Mouse (Mus musculus) embryonic facial prominence, embryonic 11.5 days (tissue): Measurements from ENCODE around the gene Gfod2. TPM values are rescaled to one million over a fixed set of nuclear protein-coding genes. Genes with fewer than 3 reads are reported as not detected.

Experiments
- ATAC-seq: fragments of 200-750 bp; cut with Nextera tagmentation; replicated peaks from 2 replicates; pipeline ENCODE4 v1.8.0; 2017; ENCODE audit warnings: low read depth; ENCODE audit not compliant: insufficient number of reproducible peaks, low FRiP score, low TSS enrichment
- DNase-seq: peaks from one replicate; pipeline ENCODE4 v3.0.0-alpha.2; 2015; ENCODE audit warnings: low spot score
- H3K27ac ChIP-seq: fragments of 300-500 bp; sonication (generic); replicated peaks from 2 replicates; pipeline ENCODE4 v1.5.1; 2014; ENCODE audit warnings: mild to moderate bottlenecking, low read depth, low read length, control low read depth
- H3K27me3 ChIP-seq: fragments of 300-500 bp; sonication (generic); 2 replicates; pipeline ENCODE4 v1.6.1; 2014; ENCODE audit warnings: mild to moderate bottlenecking, low read length, moderate library complexity, mixed read lengths; ENCODE audit not compliant: control insufficient read depth, insufficient read depth
- H3K36me3 ChIP-seq: fragments of 300-500 bp; sonication (generic); replicated peaks from 2 replicates; pipeline ENCODE4 v1.6.1; 2014; ENCODE audit warnings: low read depth, mild to moderate bottlenecking, low read length, moderate library complexity, mixed read lengths; ENCODE audit not compliant: control insufficient read depth, insufficient read depth
- H3K4me1 ChIP-seq: fragments of 300-500 bp; sonication (generic); 2 replicates; pipeline ENCODE4 v1.6.1; 2014; ENCODE audit warnings: low read length, mixed read lengths; ENCODE audit not compliant: control insufficient read depth, insufficient read depth
- H3K4me2 ChIP-seq: fragments of 300-500 bp; sonication (generic); 2 replicates; pipeline ENCODE4 v1.6.1; 2014; ENCODE audit warnings: low read depth, mild to moderate bottlenecking, control low read depth, low read length, moderate library complexity
- H3K4me3 ChIP-seq: fragments of 300-500 bp; sonication (generic); 2 replicates; pipeline ENCODE4 v1.5.1; 2014; ENCODE audit warnings: low read depth, low read length, control low read depth
- H3K9ac ChIP-seq: fragments of 300-500 bp; sonication (generic); replicated peaks from 2 replicates; pipeline ENCODE4 v1.6.1; 2014; ENCODE audit warnings: mild to moderate bottlenecking, control low read depth, low read length
- H3K9me3 ChIP-seq: fragments of 300-500 bp; sonication (generic); replicated peaks from 2 replicates; pipeline ENCODE4 v1.6.1; 2016; ENCODE audit warnings: mild to moderate bottlenecking, low read length, inconsistent platforms, mixed read lengths; ENCODE audit not compliant: control insufficient read depth
- WGBS: fragments of 180-500 bp; shearing (Covaris S2); extraction: QIAGEN DNeasy Blood & Tissue Kit; methylation state at CpG from one replicate; pipeline ENCODE4 v1.1.7; 2014; 5-methylcytosine and 5-hydroxymethylcytosine counted together
- polyA plus RNA-seq: library from polyadenylated mRNA; unstranded; fragments of >200 nt; fragmentation: Nextera tagmentation; extraction: Ambion mirVana; gene quantifications from 2 replicates; pipeline ENCODE4 v1.2.1, GENCODE M21; 2014

The Gfod2 gene
- polyA plus RNA-seq = 24.5 and 26.6 TPM in 2 replicates

DNA sequence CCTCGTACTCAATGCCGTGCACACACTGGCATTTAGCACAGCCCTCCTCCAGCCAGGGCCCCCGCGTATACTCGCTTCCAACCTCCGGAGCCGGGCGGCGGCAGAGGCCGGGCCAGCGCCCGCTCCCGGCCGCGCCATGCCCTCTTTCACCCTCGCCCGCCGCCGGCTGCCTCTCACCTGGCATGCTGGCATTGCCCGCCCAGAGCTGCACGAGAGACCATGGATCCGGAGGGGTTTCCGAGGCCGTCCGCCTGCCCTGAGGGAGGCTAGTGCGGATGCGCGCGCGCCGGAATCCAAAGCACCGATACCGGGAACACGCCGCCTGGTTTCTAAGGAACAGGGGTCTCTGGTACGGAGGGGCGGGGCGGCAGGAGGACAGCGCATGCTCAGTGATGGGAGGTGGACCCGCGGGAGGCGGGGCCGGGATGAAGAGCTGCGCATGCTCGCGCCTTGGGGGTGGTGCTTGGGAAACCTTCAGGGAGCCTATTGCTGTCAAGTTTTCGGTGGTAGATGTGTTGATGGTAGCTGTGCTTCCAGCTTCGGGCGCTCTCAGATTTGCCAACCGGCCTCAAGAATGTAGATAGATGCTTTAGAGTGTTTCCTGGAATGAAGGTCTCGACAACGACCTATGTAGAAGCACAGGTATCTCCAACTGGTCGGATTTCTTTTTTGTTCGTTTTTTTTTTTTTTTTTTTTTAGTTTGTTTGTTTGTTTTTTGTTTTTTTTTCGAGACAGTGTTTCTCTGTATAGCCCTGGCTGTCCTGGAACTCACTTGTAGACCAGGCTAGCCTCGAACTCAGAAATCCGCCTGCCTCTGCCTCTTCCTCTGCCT lies at the start of gene Gfod2:
Gene Gfod2 (minus strand): TSS at position 388 of the 832 bp plus-strand sequence.
- peak; percentile 96 for ATAC-seq
- peak within 1 kb of the TSS; percentile 96 for H3K4me3 ChIP-seq
- WGBS = 3% methylated on average over 57 of the region's 57 CpGs
- H3K4me2 ChIP-seq = peak within 1 kb of the TSS; percentile 52
- no peaks in the 10 kb centered on the region for H3K27me3 ChIP-seq
- H3K27ac ChIP-seq = peak within 1 kb of the TSS; percentile 70
- peak within 1 kb of the TSS; percentile 88 for H3K9ac ChIP-seq
- no peaks in the 10 kb centered on the region for H3K9me3 ChIP-seq
- peak; percentile 97 for DNase-seq
- peaks cover 3% of the 10 kb centered on the region; the same call in 1 of the 2 replicates for H3K4me1 ChIP-seq
- H3K36me3 ChIP-seq = no peaks in the 10 kb centered on the region

DNA sequence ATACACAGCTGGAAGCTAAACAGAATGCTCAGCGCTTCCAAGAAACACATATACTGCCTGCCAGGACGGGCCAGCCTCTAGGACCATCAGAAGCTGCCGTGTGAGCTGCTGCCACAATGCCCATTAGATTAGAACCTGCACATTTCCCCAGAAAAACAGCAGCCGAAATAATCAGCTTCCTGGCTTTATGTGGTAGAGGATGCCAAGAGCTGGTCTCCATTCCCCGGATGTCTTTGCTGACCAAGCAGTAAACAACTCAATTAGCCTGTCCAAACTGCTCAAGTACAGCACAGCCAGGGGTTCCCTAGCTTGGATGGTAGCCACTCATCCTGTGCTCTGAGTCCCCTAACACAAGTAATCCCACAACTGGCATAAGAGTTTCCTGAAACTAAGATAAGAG lies 49.3 kb upstream of the Gfod2 start:
- Histone ChIP-seq H3K27ac (no peak overlapping the region), H3K9me3 (no peaks in the 10 kb centered on the region), H3K27me3 (no peaks in the 10 kb centered on the region), H3K4me1 (no peaks in the 10 kb centered on the region), H3K36me3 (no peaks in the 10 kb centered on the region), H3K9ac (no peak overlapping the region), H3K4me3 (no peak overlapping the region), H3K4me2 (no peak overlapping the region)
- 93% methylated on average over 5 of the region's 5 CpGs for WGBS
- no peak for DNase-seq
- no peak for ATAC-seq

DNA sequence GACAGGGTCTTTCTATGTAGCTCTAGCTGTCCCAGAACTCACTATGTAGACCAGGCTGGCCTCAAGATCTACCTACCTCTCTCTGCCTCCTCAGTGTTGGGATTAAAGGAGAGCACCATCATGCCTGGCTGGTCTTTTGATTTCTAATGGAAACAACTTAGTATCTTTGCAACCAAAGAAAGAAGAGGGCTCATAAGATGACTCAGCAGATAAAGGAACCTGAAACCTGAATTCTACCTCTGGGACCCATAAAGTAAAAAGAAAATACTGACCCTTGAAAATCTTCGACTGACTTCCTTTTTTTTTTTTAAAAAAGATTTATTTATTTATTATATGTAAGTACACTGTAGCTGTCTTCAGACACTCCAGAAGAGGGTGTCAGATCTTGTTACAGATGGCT lies 47.5 kb upstream of the Gfod2 start:
- Histone ChIP-seq H3K36me3 (no peaks in the 10 kb centered on the region), H3K9me3 (no peaks in the 10 kb centered on the region), H3K27me3 (no peaks in the 10 kb centered on the region), H3K27ac (no peak overlapping the region), H3K9ac (no peak overlapping the region), H3K4me3 (no peak overlapping the region), H3K4me2 (no peak overlapping the region), H3K4me1 (no peaks in the 10 kb centered on the region)
- WGBS = 97% methylated on average over 1 of the region's 1 CpGs
- ATAC-seq (no peak), DNase-seq (no peak)

DNA sequence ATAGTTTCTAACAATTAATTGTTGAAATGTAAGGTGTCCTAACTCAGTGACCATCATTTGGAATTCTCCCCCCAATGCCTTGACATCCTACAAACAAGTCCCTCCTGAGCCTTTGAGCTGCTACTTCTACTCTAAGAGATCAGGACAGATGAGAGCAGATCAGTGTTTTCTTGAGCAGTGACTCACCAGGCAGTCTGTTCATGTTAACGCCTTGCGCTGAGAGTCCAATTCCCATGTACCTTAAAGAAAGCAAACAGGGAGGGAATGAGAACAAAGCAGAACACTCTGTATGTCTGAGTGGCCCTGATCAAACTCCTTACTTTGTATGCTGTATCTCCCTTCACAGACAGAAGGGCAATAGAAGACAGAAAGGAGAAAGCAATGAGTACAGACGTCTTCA lies 46.9 kb upstream of the Gfod2 start:
- 83% methylated on average over 3 of the region's 3 CpGs for WGBS
- DNase-seq = no peak
- no peak overlapping the region for H3K4me3 ChIP-seq
- no peak overlapping the region for H3K27ac ChIP-seq
- H3K4me2 ChIP-seq = no peak overlapping the region
- H3K9ac ChIP-seq = no peak overlapping the region
- no peak for ATAC-seq
- no peaks in the 10 kb centered on the region for H3K9me3 ChIP-seq
- H3K27me3 ChIP-seq = no peaks in the 10 kb centered on the region
- H3K4me1 ChIP-seq = no peaks in the 10 kb centered on the region
- H3K36me3 ChIP-seq = no peaks in the 10 kb centered on the region

DNA sequence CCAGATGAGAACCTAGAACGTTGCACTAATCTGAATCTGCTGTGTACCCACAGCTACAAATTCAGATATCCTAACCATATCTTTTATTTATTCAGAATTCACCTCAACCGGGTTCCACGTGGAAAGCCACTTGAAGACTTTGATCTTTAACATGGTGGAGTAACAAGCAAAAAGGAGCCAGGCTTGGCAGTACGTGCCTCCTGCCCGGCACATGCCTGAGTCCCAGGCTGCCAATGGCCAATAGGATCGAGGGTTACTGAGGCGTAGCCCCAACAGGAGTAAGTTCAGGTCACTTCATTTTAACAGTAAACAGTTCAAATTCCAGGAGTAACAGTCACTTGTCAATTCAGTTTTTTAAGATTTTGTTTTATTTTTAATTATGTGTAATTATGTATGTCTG lies 46.3 kb upstream of the Gfod2 start:
- DNase-seq (no peak), ATAC-seq (no peak)
- H3K9ac ChIP-seq = no peak overlapping the region
- no peaks in the 10 kb centered on the region for H3K9me3 ChIP-seq
- no peaks in the 10 kb centered on the region for H3K27me3 ChIP-seq
- no peaks in the 10 kb centered on the region for H3K4me1 ChIP-seq
- H3K27ac ChIP-seq = no peak overlapping the region
- H3K4me2 ChIP-seq = no peak overlapping the region
- H3K4me3 ChIP-seq = no peak overlapping the region
- WGBS = 90% methylated on average over 7 of the region's 7 CpGs
- H3K36me3 ChIP-seq = no peaks in the 10 kb centered on the region

DNA sequence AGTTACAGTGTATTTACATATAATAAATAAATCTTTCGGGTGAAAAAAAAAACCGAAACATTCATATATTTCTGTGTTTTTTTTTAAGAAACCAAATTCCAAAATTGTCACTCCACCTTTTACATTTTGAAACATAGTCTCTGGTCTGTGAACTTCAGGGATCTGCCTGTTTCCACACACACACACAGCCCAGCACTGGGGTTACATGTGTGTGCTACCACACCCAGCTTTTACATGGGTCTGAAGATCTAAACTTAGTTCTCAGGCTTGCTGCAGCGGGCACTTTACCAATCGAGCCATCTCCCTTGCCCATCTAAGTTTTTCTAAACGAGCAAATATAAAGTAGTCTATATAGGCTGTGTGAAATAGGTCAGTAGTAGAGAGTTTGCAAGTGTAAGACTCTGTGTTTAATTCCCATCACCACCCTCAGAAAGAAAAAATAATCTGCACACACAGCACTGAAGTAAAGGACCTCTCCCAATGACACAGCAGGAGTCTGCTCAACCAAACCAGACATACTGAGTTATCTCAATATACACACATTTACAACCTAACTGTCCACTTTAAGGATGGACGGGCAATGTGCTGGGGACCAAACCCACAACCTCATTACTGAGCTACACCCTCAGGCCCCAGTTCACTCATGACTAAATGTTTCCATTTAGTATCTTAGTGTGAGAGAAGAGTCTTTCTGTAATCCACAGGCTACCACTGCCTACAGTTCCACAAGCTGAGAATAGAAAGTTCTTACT lies 42.9 kb upstream of the Gfod2 start:
- ATAC-seq = no peak
- H3K9me3 ChIP-seq = no peaks in the 10 kb centered on the region

DNA sequence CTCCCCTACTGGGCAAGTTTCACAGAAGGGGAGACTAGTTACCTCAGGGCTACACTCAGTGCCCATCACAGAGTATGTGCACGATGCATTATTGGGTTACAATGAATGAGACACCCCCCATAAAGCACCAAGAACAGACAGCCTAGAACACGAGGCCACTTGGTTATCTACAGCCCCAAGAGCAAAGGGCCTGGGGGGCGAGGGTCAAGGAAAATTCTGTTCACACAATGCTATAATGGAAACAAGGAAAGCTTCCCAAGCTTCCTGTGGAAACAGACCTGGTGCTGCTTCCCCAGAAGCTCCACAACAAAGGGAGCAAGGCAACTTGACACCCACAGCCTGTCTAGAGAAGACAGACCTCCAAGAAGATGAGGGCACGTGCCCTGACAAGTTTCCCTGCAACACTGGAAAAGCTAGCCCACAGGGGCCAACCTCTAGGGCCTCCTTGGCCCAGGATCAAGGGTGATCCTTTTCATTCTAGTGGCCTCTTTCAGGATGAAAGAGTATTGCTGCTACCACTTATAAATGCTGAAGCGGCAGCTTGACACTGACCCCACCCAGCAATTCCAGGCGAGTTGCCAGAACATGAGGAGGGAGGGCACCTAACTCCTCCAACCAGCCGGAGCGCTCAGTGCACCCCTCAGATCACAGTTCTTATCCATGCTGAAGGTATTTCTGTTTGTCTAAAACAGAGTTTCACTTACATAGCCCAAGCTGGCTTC lies 40.8 kb upstream of the Gfod2 start:
- WGBS = 75% methylated on average over 8 of the region's 8 CpGs
- Histone ChIP-seq H3K4me3 (no peak overlapping the region), H3K4me1 (no peaks in the 10 kb centered on the region), H3K9me3 (no peaks in the 10 kb centered on the region), H3K9ac (no peak overlapping the region), H3K4me2 (no peak overlapping the region), H3K36me3 (no peaks in the 10 kb centered on the region), H3K27me3 (no peaks in the 10 kb centered on the region), H3K27ac (no peak overlapping the region)
- ATAC-seq (no peak), DNase-seq (peak; percentile 11)

More for the DNA sequence above, 42.9 kb upstream of the Gfod2 start:
- Histone ChIP-seq H3K27me3 (no peaks in the 10 kb centered on the region), H3K4me1 (no peaks in the 10 kb centered on the region), H3K4me3 (no peak overlapping the region), H3K9ac (no peak overlapping the region), H3K36me3 (no peaks in the 10 kb centered on the region), H3K4me2 (no peak overlapping the region), H3K27ac (no peak overlapping the region)
- WGBS = 91% methylated on average over 6 of the region's 6 CpGs
- no peak for DNase-seq
